Mouse (Mus musculus): ENCODE measurements around the gene Ntn3. TPM values are rescaled to one million over a fixed set of nuclear protein-coding genes. Genes with fewer than 3 reads are reported as not detected.
A peak's percentile ranks its signal among the peaks of the same experiment; 100 is the strongest.

Ntn3 gene
- polyA plus RNA-seq, 1 experiment from 2014 or later: 2.6 TPM

DNA sequence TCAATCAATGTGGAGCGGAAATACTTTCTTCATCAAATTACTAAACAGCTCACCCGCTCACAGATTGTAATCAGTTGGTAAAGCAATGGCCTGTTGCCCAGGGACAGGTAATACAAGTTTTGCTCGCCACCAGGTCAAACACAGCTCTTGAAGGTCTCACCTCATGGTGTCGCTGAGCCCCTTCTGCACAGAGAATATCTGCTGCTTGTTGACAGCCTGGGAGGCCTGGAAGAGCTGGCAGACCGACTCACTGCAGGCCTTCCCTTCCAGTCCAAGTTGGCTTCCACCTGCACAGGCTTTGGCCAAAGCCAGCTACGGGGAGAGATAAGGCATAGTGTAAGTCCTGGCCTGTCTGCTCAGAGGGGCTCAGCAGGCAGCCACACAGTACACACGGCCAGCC is 27.6 kb upstream of the Ntn3 start:
- Histone ChIP-seq H3K27ac (ENCODE audit: low read depth, low read length) (no peak overlapping the region), H3K4me3 (ENCODE audit: low read depth, low read length) (no peak overlapping the region), H3K36me3 (ENCODE audit: control insufficient read depth, insufficient read depth, low read length) (peaks cover 97% of the 10 kb centered on the region), H3K4me2 (ENCODE audit: low read length) (no peak overlapping the region), H3K4me1 (ENCODE audit: control insufficient read depth, insufficient read depth, low read length) (no peaks in the 10 kb centered on the region), H3K27me3 (replicated peaks; ENCODE audit: control insufficient read depth, insufficient read depth, low read length) (no peaks in the 10 kb centered on the region), H3K9ac (ENCODE audit: low read length) (no peak overlapping the region), H3K9me3 (replicated peaks; ENCODE audit: control insufficient read depth, low read length) (no peaks in the 10 kb centered on the region)
- ATAC-seq: no peak
- DNase-seq (ENCODE audit: low spot score): no peak
- WGBS: 94% methylated on average over 7 of the region's 7 CpGs

DNA sequence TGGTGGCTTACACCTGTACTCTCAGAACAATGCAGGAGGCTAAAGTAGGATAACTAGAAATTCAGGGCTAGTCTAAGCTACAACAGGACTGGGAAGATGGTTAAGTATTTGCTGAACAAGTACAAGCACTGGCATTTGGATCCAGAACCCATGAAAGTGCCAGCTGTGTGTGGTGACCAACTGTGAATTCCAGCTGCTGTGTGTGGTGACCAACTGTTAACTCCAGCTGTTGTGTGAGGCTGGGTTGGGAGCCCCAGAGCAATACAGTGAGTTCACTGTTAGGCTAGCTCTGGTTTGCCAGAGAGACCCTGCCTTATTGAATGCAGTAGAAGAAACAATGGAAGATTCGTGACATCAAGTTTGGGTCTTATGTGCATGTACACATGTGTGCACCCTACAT is 27.1 kb upstream of the Ntn3 start:
- Histone ChIP-seq H3K36me3 (ENCODE audit: control insufficient read depth, insufficient read depth, low read length) (peaks cover 96% of the 10 kb centered on the region), H3K9ac (ENCODE audit: low read length) (no peak overlapping the region), H3K4me2 (ENCODE audit: low read length) (no peak overlapping the region), H3K27ac (ENCODE audit: low read depth, low read length) (no peak overlapping the region), H3K4me3 (ENCODE audit: low read depth, low read length) (no peak overlapping the region), H3K27me3 (replicated peaks; ENCODE audit: control insufficient read depth, insufficient read depth, low read length) (no peaks in the 10 kb centered on the region), H3K4me1 (ENCODE audit: control insufficient read depth, insufficient read depth, low read length) (no peaks in the 10 kb centered on the region), H3K9me3 (replicated peaks; ENCODE audit: control insufficient read depth, low read length) (no peaks in the 10 kb centered on the region)
- no peak for DNase-seq (ENCODE audit: low spot score)
- no peak for ATAC-seq
- 97% methylated on average over 1 of the region's 1 CpGs for WGBS

GRCm38 (mm10) chr17:24227941-24228340 is 18.6 kb upstream of the Ntn3 start:
- 90% methylated on average over 7 of the region's 7 CpGs for WGBS
- Histone ChIP-seq H3K4me1 (ENCODE audit: control insufficient read depth, insufficient read depth, low read length) (no peaks in the 10 kb centered on the region), H3K27ac (ENCODE audit: low read depth, low read length) (no peak overlapping the region), H3K9me3 (replicated peaks; ENCODE audit: control insufficient read depth, low read length) (no peaks in the 10 kb centered on the region), H3K4me2 (ENCODE audit: low read length) (no peak overlapping the region), H3K4me3 (ENCODE audit: low read depth, low read length) (no peak overlapping the region), H3K27me3 (replicated peaks; ENCODE audit: control insufficient read depth, insufficient read depth, low read length) (no peaks in the 10 kb centered on the region), H3K9ac (ENCODE audit: low read length) (no peak overlapping the region), H3K36me3 (ENCODE audit: control insufficient read depth, insufficient read depth, low read length) (peaks cover 97% of the 10 kb centered on the region)
- ATAC-seq: no peak
- no peak for DNase-seq (ENCODE audit: low spot score)

DNA sequence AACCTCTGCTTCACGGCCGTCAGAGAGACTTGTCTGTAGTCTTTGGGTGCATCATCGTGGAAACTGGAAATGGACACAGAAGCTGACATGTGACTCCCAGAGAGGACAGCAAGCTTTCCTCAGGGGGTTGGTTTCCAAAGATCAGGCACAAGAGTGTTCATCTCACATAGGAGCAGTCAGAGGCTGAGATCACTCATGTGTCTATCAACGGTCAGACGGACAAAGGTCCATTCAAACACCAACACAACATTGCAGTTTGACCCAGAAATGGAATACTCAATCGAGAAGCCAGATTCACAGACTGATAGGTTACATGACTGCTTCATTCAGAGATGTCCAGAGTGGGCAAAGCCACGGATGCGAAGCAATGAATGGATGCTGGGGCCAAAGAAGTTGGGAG is 17.4 kb upstream of the Ntn3 start:
- H3K36me3 ChIP-seq (ENCODE audit: control insufficient read depth, insufficient read depth, low read length): peaks cover 89% of the 10 kb centered on the region

GRCm38 (mm10) chr17:24225851-24226250 is 16.5 kb upstream of the Ntn3 start:
- 89% methylated on average over 5 of the region's 5 CpGs for WGBS
- Histone ChIP-seq H3K9ac (ENCODE audit: low read length) (no peak overlapping the region), H3K9me3 (replicated peaks; ENCODE audit: control insufficient read depth, low read length) (no peaks in the 10 kb centered on the region), H3K27me3 (replicated peaks; ENCODE audit: control insufficient read depth, insufficient read depth, low read length) (no peaks in the 10 kb centered on the region), H3K4me3 (ENCODE audit: low read depth, low read length) (no peak overlapping the region), H3K4me1 (ENCODE audit: control insufficient read depth, insufficient read depth, low read length) (0 out of 2 replicates have a peak, but pooled peaks cover 3% of the 10 kb centered on the region), H3K4me2 (ENCODE audit: low read length) (no peak overlapping the region), H3K36me3 (ENCODE audit: control insufficient read depth, insufficient read depth, low read length) (peaks cover 81% of the 10 kb centered on the region), H3K27ac (ENCODE audit: low read depth, low read length) (no peak overlapping the region)
- ATAC-seq: no peak
- no peak for DNase-seq (ENCODE audit: low spot score)

More for the DNA sequence above, 17.4 kb upstream of the Ntn3 start:
- Histone ChIP-seq H3K27me3 (replicated peaks; ENCODE audit: control insufficient read depth, insufficient read depth, low read length) (no peaks in the 10 kb centered on the region), H3K4me2 (ENCODE audit: low read length) (no peak overlapping the region), H3K9ac (ENCODE audit: low read length) (no peak overlapping the region), H3K9me3 (replicated peaks; ENCODE audit: control insufficient read depth, low read length) (no peaks in the 10 kb centered on the region), H3K4me3 (ENCODE audit: low read depth, low read length) (no peak overlapping the region), H3K4me1 (ENCODE audit: control insufficient read depth, insufficient read depth, low read length) (no peaks in the 10 kb centered on the region), H3K27ac (ENCODE audit: low read depth, low read length) (no peak overlapping the region)
- 94% methylated on average over 8 of the region's 8 CpGs for whole genome bisulfite sequencing
- DNase-seq (ENCODE audit: low spot score) (no peak), ATAC-seq (no peak)

- WGBS: 91% methylated on average over 10 of the region's 10 CpGs
- H3K36me3 ChIP-seq (ENCODE audit: control insufficient read depth, insufficient read depth, low read length): peaks cover 70% of the 10 kb centered on the region
- peaks cover 8% of the 10 kb centered on the region for H3K4me1 ChIP-seq (ENCODE audit: control insufficient read depth, insufficient read depth, low read length)
- H3K9ac ChIP-seq (ENCODE audit: low read length): no peak overlapping the region
- no peak for DNase-seq (ENCODE audit: low spot score)
- ATAC-seq: no peak
- no peak overlapping the region for H3K4me3 ChIP-seq (ENCODE audit: low read depth, low read length)
- H3K9me3 ChIP-seq (replicated peaks; ENCODE audit: control insufficient read depth, low read length): no peaks in the 10 kb centered on the region
- no peak overlapping the region for H3K27ac ChIP-seq (ENCODE audit: low read depth, low read length)
- no peaks in the 10 kb centered on the region for H3K27me3 ChIP-seq (replicated peaks; ENCODE audit: control insufficient read depth, insufficient read depth, low read length)
- H3K4me2 ChIP-seq (ENCODE audit: low read length): no peak overlapping the region
Measured at GRCm38 (mm10) chr17:24224741-24225140, 15.4 kb upstream of the Ntn3 start.

DNA sequence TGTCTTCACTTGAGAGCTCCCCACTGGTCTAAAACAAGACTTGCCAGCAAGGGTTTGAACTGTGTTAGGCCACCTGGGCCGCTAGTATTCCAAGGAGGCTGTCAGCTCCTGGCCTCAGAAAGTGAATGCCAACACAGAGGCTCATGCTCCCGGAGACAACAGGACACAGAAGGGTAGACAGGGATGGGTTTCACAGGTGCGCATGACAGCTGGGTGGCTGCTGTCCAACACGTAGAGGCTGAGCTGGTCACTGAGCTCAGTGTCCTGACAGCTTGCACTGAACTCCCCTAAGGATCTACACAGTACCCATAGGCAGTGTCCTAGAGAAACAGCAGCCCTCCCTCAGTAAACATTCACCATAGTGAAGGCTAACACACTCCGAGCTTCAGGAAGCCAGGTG is 14.2 kb upstream of the Ntn3 start:
- ATAC-seq: no peak
- Histone ChIP-seq H3K9ac (ENCODE audit: low read length) (no peak overlapping the region), H3K27ac (ENCODE audit: low read depth, low read length) (no peak overlapping the region), H3K36me3 (ENCODE audit: control insufficient read depth, insufficient read depth, low read length) (peaks cover 58% of the 10 kb centered on the region), H3K9me3 (replicated peaks; ENCODE audit: control insufficient read depth, low read length) (no peaks in the 10 kb centered on the region), H3K27me3 (replicated peaks; ENCODE audit: control insufficient read depth, insufficient read depth, low read length) (no peaks in the 10 kb centered on the region), H3K4me3 (ENCODE audit: low read depth, low read length) (no peak overlapping the region), H3K4me2 (ENCODE audit: low read length) (no peak overlapping the region), H3K4me1 (ENCODE audit: control insufficient read depth, insufficient read depth, low read length) (peaks cover 12% of the 10 kb centered on the region)
- 97% methylated on average over 5 of the region's 5 CpGs for WGBS
- no peak for DNase-seq (ENCODE audit: low spot score)

GRCm38 (mm10) chr17:24222653-24223052 is 13.3 kb upstream of the Ntn3 start:
- DNase-seq (ENCODE audit: low spot score) (no peak), ATAC-seq (no peak)
- H3K4me1 ChIP-seq (ENCODE audit: control insufficient read depth, insufficient read depth, low read length): peaks cover 12% of the 10 kb centered on the region
- no peak overlapping the region for H3K4me2 ChIP-seq (ENCODE audit: low read length)
- WGBS: 81% methylated on average over 6 of the region's 6 CpGs
- no peaks in the 10 kb centered on the region for H3K27me3 ChIP-seq (replicated peaks; ENCODE audit: control insufficient read depth, insufficient read depth, low read length)
- H3K27ac ChIP-seq (ENCODE audit: low read depth, low read length): no peak overlapping the region
- no peak overlapping the region for H3K9ac ChIP-seq (ENCODE audit: low read length)
- H3K36me3 ChIP-seq (ENCODE audit: control insufficient read depth, insufficient read depth, low read length): peaks cover 56% of the 10 kb centered on the region
- no peak overlapping the region for H3K4me3 ChIP-seq (ENCODE audit: low read depth, low read length)
- H3K9me3 ChIP-seq (replicated peaks; ENCODE audit: control insufficient read depth, low read length): no peaks in the 10 kb centered on the region

- ATAC-seq (peak; percentile 96), DNase-seq (ENCODE audit: low spot score) (peak; percentile 96)
- H3K4me2 ChIP-seq (ENCODE audit: low read length): peak within 1 kb of the TSS; percentile 91
- H3K9me3 ChIP-seq (replicated peaks; ENCODE audit: control insufficient read depth, low read length): no peaks in the 10 kb centered on the region
- peak within 1 kb of the TSS; percentile 73 for H3K4me3 ChIP-seq (ENCODE audit: low read depth, low read length)
- H3K9ac ChIP-seq (ENCODE audit: low read length): peak within 1 kb of the TSS; percentile 82
- WGBS: 5% methylated on average over 41 of the region's 41 CpGs
- peaks cover 12% of the 10 kb centered on the region for H3K4me1 ChIP-seq (ENCODE audit: control insufficient read depth, insufficient read depth, low read length)
- peaks cover 52% of the 10 kb centered on the region for H3K36me3 ChIP-seq (ENCODE audit: control insufficient read depth, insufficient read depth, low read length)
- H3K27ac ChIP-seq (ENCODE audit: low read depth, low read length): 0 out of 2 replicates have a peak within 1 kb of the TSS, but pooled peaks have one; percentile 33
- H3K27me3 ChIP-seq (replicated peaks; ENCODE audit: control insufficient read depth, insufficient read depth, low read length): no peaks in the 10 kb centered on the region
Measured at GRCm38 (mm10) chr17:24220435-24221411, 11.4 kb upstream of the Ntn3 start, which contains the start of gene Tedc2. Tedc2 (minus strand) TSS chr17:24220851.
